Mouse (Mus musculus) myocyte (in vitro differentiated cells): ENCODE data around the gene Gm20388.

ENCODE experiments used
- CEBPB ChIP-seq: IDR thresholded peaks from 2 replicates; pipeline ENCODE4 v1.6.1; 2011; ENCODE audit warnings: mild to moderate bottlenecking, moderate library complexity; ENCODE audit not compliant: poor library complexity, insufficient read depth, severe bottlenecking
- E2F4 ChIP-seq: IDR thresholded peaks from one replicate; pipeline ENCODE4 v1.6.1; 2011; ENCODE audit warnings: mild to moderate bottlenecking, control low read depth, moderate library complexity; ENCODE audit not compliant: insufficient read depth
- MAX ChIP-seq: IDR thresholded peaks from one replicate; pipeline ENCODE4 v1.6.1; 2011; ENCODE audit warnings: low read depth, mild to moderate bottlenecking, control low read depth
- MYOD1 ChIP-seq, 3 experiments: IDR thresholded peaks; one replicate each; pipeline ENCODE4 v1.6.1; 2011; ENCODE audit warnings: control low read depth in 2 of 3, low read depth in 2 of 3, mild to moderate bottlenecking in 2 of 3, moderate library complexity in 1 of 3; ENCODE audit not compliant: insufficient read length in 2 of 3, control insufficient read depth in 1 of 3
- POLR2A ChIP-seq: IDR thresholded peaks from one replicate; pipeline ENCODE4 v1.6.1; 2011; ENCODE audit warnings: low read depth, mild to moderate bottlenecking, control low read depth, moderate library complexity; ENCODE audit not compliant: insufficient read length
- POLR2AphosphoS2 ChIP-seq: IDR thresholded peaks from one replicate; pipeline ENCODE4 v1.6.1; 2011; ENCODE audit warnings: low read depth, control low read depth; ENCODE audit not compliant: insufficient read length
- TCF12 ChIP-seq: IDR thresholded peaks from one replicate; pipeline ENCODE4 v1.6.1; 2011; ENCODE audit warnings: mild to moderate bottlenecking, control low read depth; ENCODE audit not compliant: poor library complexity, insufficient read depth, severe bottlenecking
- TCF3 ChIP-seq: IDR thresholded peaks from one replicate; pipeline ENCODE4 v1.6.1; 2011; ENCODE audit warnings: low read depth, control low read depth; ENCODE audit not compliant: insufficient read length
- USF1 ChIP-seq: IDR thresholded peaks from one replicate; pipeline ENCODE4 v1.6.1; 2011; ENCODE audit warnings: low read depth, mild to moderate bottlenecking, control low read depth, moderate library complexity

DNA sequence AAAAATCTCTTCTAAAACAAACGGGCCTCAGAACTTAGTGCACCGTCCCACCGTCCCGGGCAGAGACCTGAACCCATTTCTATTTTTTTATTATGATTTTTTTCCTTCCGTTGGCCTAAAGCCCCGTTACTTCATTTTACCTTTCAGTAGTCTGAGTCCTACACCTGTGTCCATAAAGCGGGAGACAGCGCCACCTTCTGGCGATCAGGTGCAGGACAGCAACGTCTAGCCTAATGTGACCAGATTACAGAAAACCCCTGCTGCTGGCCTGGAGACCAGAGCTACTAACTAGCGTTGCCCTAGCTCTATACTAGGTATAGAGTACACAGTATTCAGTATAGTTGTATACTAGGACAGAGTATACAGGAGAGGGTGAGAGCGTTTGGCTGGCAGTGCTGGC, 1602.8 kb downstream of the Gm20388 start:
- TF ChIP-seq TCF12 (no peak), POLR2A (no peak), E2F4 (no peak), POLR2AphosphoS2 (no peak), MAX (no peak), MYOD1 (IDR thresholded peaks at IDR 0.05; ENCODE audit: control insufficient read depth in 1 of 3, insufficient read length in 2 of 3, low read depth in 2 of 3) (no peak), TCF3 (no peak), USF1 (no peak), CEBPB (no peak)
